Mouse (Mus musculus): Measurements from ENCODE around the gene Asz1. TPM values are rescaled to one million over a fixed set of nuclear protein-coding genes. Genes with fewer than 3 reads are reported as not detected.

Asz1 gene
- total and polyA plus RNA-seq, 3 experiments: 0.27 to 1.3 TPM; not detected in 1

- no peak for ATAC-seq (ENCODE audit: extremely low read depth, insufficient number of reproducible peaks, low FRiP score, poor library complexity, severe bottlenecking)
- DNase-seq (ENCODE audit: low spot score): no peak
- no peak for TF ChIP-seq GATA1 (IDR thresholded peaks at IDR 0.05; ENCODE audit: borderline replicate concordance, low read length)
- TF ChIP-seq POLR2AphosphoS5 (IDR thresholded peaks at IDR 0.05; ENCODE audit: insufficient replicate concordance, low read depth, low read length): no peak
- TF ChIP-seq GATA2 (IDR thresholded peaks at IDR 0.05; ENCODE audit: borderline replicate concordance, low read depth, low read length): no peak
- no peak for TF ChIP-seq TAL1 (conservative IDR thresholded peaks at IDR 0.05; ENCODE audit: low read depth, low read length)
- TF ChIP-seq CTCF (IDR thresholded peaks at IDR 0.05; ENCODE audit: low read depth, low read length): no peak
- Histone ChIP-seq H3K9me3 (replicated peaks) (no peaks in the 10 kb centered on the region), H3K36me3 (replicated peaks) (no peaks in the 10 kb centered on the region), H3K4me3 (ENCODE audit: low read depth, low read length) (no peak overlapping the region), H3K27me3 (ENCODE audit: insufficient read depth, low read length) (peaks cover 8% of the 10 kb centered on the region), H3K4me1 (ENCODE audit: insufficient read depth, low read depth, low read length) (no peaks in the 10 kb centered on the region)
These were observed 19.8 kb downstream of the Asz1 start for GRCm38 (mm10) chr6:18089098-18089497.

GRCm38 (mm10) chr6:18087160-18087804 lies 21.6 kb downstream of the Asz1 start:
- Histone ChIP-seq H3K27me3 (ENCODE audit: insufficient read depth, low read length) (peaks cover 8% of the 10 kb centered on the region), H3K4me1 (ENCODE audit: insufficient read depth, low read depth, low read length) (no peaks in the 10 kb centered on the region), H3K9me3 (replicated peaks) (no peaks in the 10 kb centered on the region), H3K36me3 (replicated peaks) (no peaks in the 10 kb centered on the region), H3K4me3 (ENCODE audit: low read depth, low read length) (no peak overlapping the region)
- ATAC-seq (ENCODE audit: extremely low read depth, insufficient number of reproducible peaks, low FRiP score, poor library complexity, severe bottlenecking): no peak
- no peak for DNase-seq (ENCODE audit: low spot score)
- no peak for TF ChIP-seq GATA1 (IDR thresholded peaks at IDR 0.05; ENCODE audit: borderline replicate concordance, low read length)
- TF ChIP-seq TAL1 (conservative IDR thresholded peaks at IDR 0.05; ENCODE audit: low read depth, low read length): no peak

GRCm38 (mm10) chr6:18078615-18079014 lies 30.2 kb downstream of the Asz1 start:
- ATAC-seq (ENCODE audit: extremely low read depth, insufficient number of reproducible peaks, low FRiP score, poor library complexity, severe bottlenecking) (no peak), DNase-seq (ENCODE audit: low spot score) (peak; percentile 13)
- Histone ChIP-seq H3K9me3 (replicated peaks) (no peaks in the 10 kb centered on the region), H3K36me3 (replicated peaks) (no peaks in the 10 kb centered on the region), H3K27me3 (ENCODE audit: insufficient read depth, low read length) (no peaks in the 10 kb centered on the region), H3K4me3 (ENCODE audit: low read depth, low read length) (no peak overlapping the region), H3K4me1 (ENCODE audit: insufficient read depth, low read depth, low read length) (peaks cover 12% of the 10 kb centered on the region)
- 0 out of 2 replicates have a peak, but pooled peaks have one; percentile 8 for TF ChIP-seq CTCF (IDR thresholded peaks at IDR 0.05; ENCODE audit: low read depth, low read length)
- no peak for TF ChIP-seq GATA2 (IDR thresholded peaks at IDR 0.05; ENCODE audit: borderline replicate concordance, low read depth, low read length)

- Histone ChIP-seq H3K9me3 (replicated peaks) (no peaks in the 10 kb centered on the region), H3K4me1 (ENCODE audit: insufficient read depth, low read depth, low read length) (peaks cover 12% of the 10 kb centered on the region), H3K36me3 (replicated peaks) (no peaks in the 10 kb centered on the region), H3K27me3 (ENCODE audit: insufficient read depth, low read length) (no peaks in the 10 kb centered on the region), H3K4me3 (ENCODE audit: low read depth, low read length) (no peak overlapping the region)
- TF ChIP-seq GATA1 (IDR thresholded peaks at IDR 0.05; ENCODE audit: borderline replicate concordance, low read length) (no peak), POLR2AphosphoS5 (IDR thresholded peaks at IDR 0.05; ENCODE audit: insufficient replicate concordance, low read depth, low read length) (no peak), CTCF (IDR thresholded peaks at IDR 0.05; ENCODE audit: low read depth, low read length) (no peak), TAL1 (conservative IDR thresholded peaks at IDR 0.05; ENCODE audit: low read depth, low read length) (no peak), GATA2 (IDR thresholded peaks at IDR 0.05; ENCODE audit: borderline replicate concordance, low read depth, low read length) (no peak)
- ATAC-seq (ENCODE audit: extremely low read depth, insufficient number of reproducible peaks, low FRiP score, poor library complexity, severe bottlenecking) (no peak), DNase-seq (ENCODE audit: low spot score) (no peak)
These were observed 31.9 kb downstream of the Asz1 start for GRCm38 (mm10) chr6:18076986-18077385.

GRCm38 (mm10) chr6:18076577-18076976 lies 32.3 kb downstream of the Asz1 start:
- no peak overlapping the region for H3K4me3 ChIP-seq (ENCODE audit: low read depth, low read length)
- H3K9me3 ChIP-seq (replicated peaks): no peaks in the 10 kb centered on the region
- DNase-seq (ENCODE audit: low spot score) (no peak), ATAC-seq (ENCODE audit: extremely low read depth, insufficient number of reproducible peaks, low FRiP score, poor library complexity, severe bottlenecking) (peak; percentile 60)
- TF ChIP-seq TAL1 (conservative IDR thresholded peaks at IDR 0.05; ENCODE audit: low read depth, low read length): peak; percentile 19; the same call in 1 of the 2 replicates
- no peak for TF ChIP-seq POLR2AphosphoS5 (IDR thresholded peaks at IDR 0.05; ENCODE audit: insufficient replicate concordance, low read depth, low read length)
- peaks cover 12% of the 10 kb centered on the region for H3K4me1 ChIP-seq (ENCODE audit: insufficient read depth, low read depth, low read length)
- no peaks in the 10 kb centered on the region for H3K36me3 ChIP-seq (replicated peaks)
- no peaks in the 10 kb centered on the region for H3K27me3 ChIP-seq (ENCODE audit: insufficient read depth, low read length)

GRCm38 (mm10) chr6:18057899-18058298 lies 51.0 kb downstream of the Asz1 start:
- no peak overlapping the region for H3K4me3 ChIP-seq (ENCODE audit: low read depth, low read length)
- H3K4me1 ChIP-seq (ENCODE audit: insufficient read depth, low read depth, low read length): no peaks in the 10 kb centered on the region
- peaks cover 3% of the 10 kb centered on the region; the same call in 1 of the 2 replicates for H3K27me3 ChIP-seq (ENCODE audit: insufficient read depth, low read length)
- ATAC-seq (ENCODE audit: extremely low read depth, insufficient number of reproducible peaks, low FRiP score, poor library complexity, severe bottlenecking) (no peak), DNase-seq (ENCODE audit: low spot score) (no peak)
- TF ChIP-seq CTCF (IDR thresholded peaks at IDR 0.05; ENCODE audit: low read depth, low read length) (no peak), GATA1 (IDR thresholded peaks at IDR 0.05; ENCODE audit: borderline replicate concordance, low read length) (no peak), GATA2 (IDR thresholded peaks at IDR 0.05; ENCODE audit: borderline replicate concordance, low read depth, low read length) (no peak), TAL1 (conservative IDR thresholded peaks at IDR 0.05; ENCODE audit: low read depth, low read length) (no peak)
- H3K9me3 ChIP-seq (replicated peaks): no peaks in the 10 kb centered on the region
- no peaks in the 10 kb centered on the region for H3K36me3 ChIP-seq (replicated peaks)

GRCm38 (mm10) chr6:18051702-18052101 lies 57.2 kb downstream of the Asz1 start:
- no peak overlapping the region for H3K4me3 ChIP-seq (ENCODE audit: low read depth, low read length)
- H3K36me3 ChIP-seq (replicated peaks): no peaks in the 10 kb centered on the region
- ATAC-seq (ENCODE audit: extremely low read depth, insufficient number of reproducible peaks, low FRiP score, poor library complexity, severe bottlenecking) (no peak), DNase-seq (ENCODE audit: low spot score) (no peak)
- TF ChIP-seq CTCF (IDR thresholded peaks at IDR 0.05; ENCODE audit: low read depth, low read length): no peak
- TF ChIP-seq GATA1 (IDR thresholded peaks at IDR 0.05; ENCODE audit: borderline replicate concordance, low read length): no peak
- no peak for TF ChIP-seq GATA2 (IDR thresholded peaks at IDR 0.05; ENCODE audit: borderline replicate concordance, low read depth, low read length)
- TF ChIP-seq POLR2AphosphoS5 (IDR thresholded peaks at IDR 0.05; ENCODE audit: insufficient replicate concordance, low read depth, low read length): no peak
- no peak for TF ChIP-seq TAL1 (conservative IDR thresholded peaks at IDR 0.05; ENCODE audit: low read depth, low read length)
- H3K9me3 ChIP-seq (replicated peaks): no peaks in the 10 kb centered on the region
- H3K4me1 ChIP-seq (ENCODE audit: insufficient read depth, low read depth, low read length): no peaks in the 10 kb centered on the region
- peaks cover 12% of the 10 kb centered on the region for H3K27me3 ChIP-seq (ENCODE audit: insufficient read depth, low read length)
